Mouse (Mus musculus) bone marrow, adult 2 months (tissue): ENCODE measurements at regions not wholly inside any gene's neighbourhood (a gene's known extent, or its start where the extent isn't known, plus 50 kb on each side); places are given as distances from the start of the nearest gene placed in this dataset.

Experiments
- CTCF ChIP-seq: fragments of 200-500 bp; IDR thresholded peaks from 2 replicates; pipeline ENCODE4 v1.5.1; 2011; ENCODE audit warnings: low read length, control low read depth; ENCODE audit not compliant: control insufficient read depth, insufficient read depth
- POLR2A ChIP-seq: fragments of 200-500 bp; IDR thresholded peaks from 2 replicates; pipeline ENCODE4 v1.6.1; 2011; ENCODE audit warnings: low read depth, mild to moderate bottlenecking, control low read depth, low read length, borderline replicate concordance; ENCODE audit not compliant: control insufficient read depth

DNA sequence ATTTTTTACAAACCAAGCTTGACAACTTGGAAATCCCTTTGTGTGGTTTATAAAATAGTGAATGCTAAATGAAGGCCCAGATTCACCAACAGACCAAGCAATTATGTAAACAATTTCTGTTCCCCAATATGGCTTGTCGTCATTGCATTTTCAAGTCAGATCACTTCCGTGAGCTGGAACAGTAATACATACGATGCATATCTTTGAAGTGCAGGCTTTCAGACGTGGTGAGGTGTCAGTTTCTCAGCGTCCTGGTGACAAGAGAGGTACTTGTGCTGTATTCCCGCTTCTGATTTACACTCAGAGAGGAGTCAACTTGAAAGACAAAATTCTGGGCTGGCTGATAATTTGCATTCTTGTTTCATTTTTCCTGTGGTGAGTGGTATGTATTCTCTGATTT lies 125.3 kb upstream of the Diaph3 start:
- TF ChIP-seq POLR2A (no peak), CTCF (no peak)
